Mouse (Mus musculus): ENCODE data around the gene Gm20695.

DNA sequence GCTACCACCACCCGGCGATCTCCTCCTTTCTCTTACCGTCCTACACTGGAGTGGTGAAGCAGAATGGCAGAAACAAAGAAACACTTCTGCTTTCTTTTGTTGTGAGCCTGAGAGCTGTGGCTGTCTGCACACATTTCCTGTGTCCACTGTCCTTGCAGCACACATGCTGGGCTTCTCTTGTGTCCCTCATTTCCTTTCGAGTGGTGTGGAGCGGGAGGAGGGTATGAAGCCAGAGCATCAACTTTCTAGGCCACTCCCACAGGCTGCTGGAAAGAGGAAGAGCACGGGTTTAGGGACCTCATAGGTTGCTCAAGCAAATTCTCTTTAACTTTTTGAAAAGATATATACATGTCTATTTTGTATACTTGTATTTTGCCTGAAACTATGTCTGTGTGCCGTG, 44.7 kb downstream of the Gm20695 start:
- no peak for TF ChIP-seq CTCF (IDR thresholded peaks at IDR 0.05; ENCODE audit: borderline replicate concordance, insufficient read depth, low read depth, low read length)
- TF ChIP-seq POLR2A (IDR thresholded peaks at IDR 0.05; ENCODE audit: borderline replicate concordance, insufficient read depth, low read length) = no peak

Data from cerebellum, adult 2 months (tissue).